Mouse (Mus musculus) layer of hippocampus, postnatal 14 days (tissue): ENCODE results near the gene Igtp. TPM values are rescaled to one million over a fixed set of nuclear protein-coding genes. Genes with fewer than 3 reads are reported as not detected.

Experiments used
- total RNA-seq, 2 experiments: library from RNA; stranded (reverse); gene quantifications; 2 replicates each; pipeline ENCODE4 v1.2.3; 2021

The Igtp gene
- total RNA-seq, 2 experiments from 2014 or later = 0.97 to 1.3 TPM

Other genes starting within 250 kb of the Igtp start
- gene Larp1, start 190.5 kb upstream of the Igtp start, total RNA-seq = 10 to 100 TPM; 86.6 to 93.6 TPM
- gene Gm12248, start 106.4 kb upstream of the Igtp start, total RNA-seq = not detected
- gene Cnot8, start 95.4 kb upstream of the Igtp start, total RNA-seq = 10 to 100 TPM; 48.2 to 50.3 TPM
- gene Gemin5, start 31.0 kb upstream of the Igtp start, total RNA-seq = 10 to 100 TPM; 17.7 to 20.3 TPM
- 10 to 100 TPM; 30.7 to 34.4 TPM for gene Mrpl22, start 27.9 kb upstream of the Igtp start, total RNA-seq
- 1 to 10 TPM; 1.7 to 1.9 TPM for gene Irgm2, start 62 bp downstream of the Igtp start, total RNA-seq
- gene 4930438A08Rik, start 75.2 kb downstream of the Igtp start, total RNA-seq = not detected
- gene Zfp692, start 107.5 kb downstream of the Igtp start, total RNA-seq = 10 to 100 TPM; 20.1 to 20.2 TPM
- gene Zfp672, start 130.8 kb downstream of the Igtp start, total RNA-seq = 10 to 100 TPM; 47.7 to 52.0 TPM
- gene Sh3bp5l, start 131.2 kb downstream of the Igtp start, total RNA-seq = 10 to 100 TPM; 67.1 to 69.3 TPM
- gene Lypd8, start 179.5 kb downstream of the Igtp start, total RNA-seq = under 1 TPM in 1 of 2 experiments, not detected in 1; 0.37 TPM
- gene 1810065E05Rik, start 221.6 kb downstream of the Igtp start, total RNA-seq = not detected
- gene Gm12253, start 233.0 kb downstream of the Igtp start, total RNA-seq = not detected